Mouse (Mus musculus) heart, adult 9 months (tissue): ENCODE measurements at regions not wholly inside any gene's neighbourhood (a gene's known extent, or its start where the extent isn't known, plus 50 kb on each side); places are given as distances from the start of the nearest gene placed in this dataset.

Experiments
- DNase-seq, 2 experiments: peaks; one replicate each; pipeline ENCODE4 v3.0.0; 2022; ENCODE audit warnings: low spot score in 2 of 2

DNA sequence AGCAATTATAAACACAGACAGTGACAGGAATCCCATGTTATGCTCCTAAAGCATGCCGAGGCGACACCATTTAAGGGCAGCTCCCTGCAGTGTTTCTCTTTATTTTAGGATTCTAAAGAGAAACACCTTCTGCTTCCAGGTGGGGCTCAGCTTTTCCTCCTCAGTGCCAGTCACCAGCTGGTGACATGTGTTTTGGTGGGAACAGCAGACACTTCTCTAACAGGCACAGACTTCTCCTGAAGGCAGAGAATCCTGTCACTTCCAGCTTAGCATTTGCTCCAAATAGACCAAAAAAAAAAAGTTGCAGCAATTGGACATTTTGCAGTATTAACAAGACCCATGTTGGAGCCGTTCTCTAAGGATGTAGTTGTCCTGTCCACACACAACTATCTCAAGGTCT lies 115.6 kb upstream of the Cdh6 start:
- DNase-seq = no peak

DNA sequence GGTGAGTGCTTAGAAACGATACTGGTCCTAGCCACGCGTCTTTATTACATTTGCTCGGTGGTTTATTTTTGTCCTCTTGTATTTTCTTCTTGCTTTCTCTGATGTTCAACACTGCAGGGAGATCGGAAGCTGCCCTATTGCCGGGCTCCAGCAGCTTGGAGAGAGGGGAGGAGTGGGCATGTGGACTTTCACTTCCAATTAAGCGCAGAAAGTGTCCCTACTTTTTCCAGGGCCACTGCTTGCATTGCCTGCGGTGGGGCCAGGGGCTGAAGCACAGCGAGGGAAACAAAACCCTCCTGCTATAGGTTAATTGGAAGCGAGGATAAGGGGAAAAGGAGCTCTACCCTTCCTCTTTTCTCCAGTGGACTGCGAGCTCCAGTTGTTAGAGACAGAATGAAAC lies 114.4 kb upstream of the Cdh6 start:
- DNase-seq = no peak

DNA sequence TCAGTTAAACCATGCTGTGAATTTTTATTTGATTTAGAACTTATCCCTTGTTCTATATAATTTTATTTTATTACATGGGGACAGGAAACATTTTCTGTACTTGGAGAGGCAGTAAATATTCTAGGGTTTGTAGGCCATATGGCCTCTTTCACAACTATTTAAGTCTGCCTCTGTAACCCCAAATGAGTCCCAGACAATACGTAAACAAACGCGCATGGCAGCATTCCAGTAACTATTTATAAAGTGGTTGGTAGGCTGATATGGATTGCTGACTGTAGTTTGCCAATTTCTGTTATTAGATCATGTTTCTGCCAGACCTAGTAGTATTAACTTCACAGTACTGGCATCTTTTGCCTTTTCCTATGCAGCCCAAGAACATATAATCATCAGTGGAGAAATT lies 111.9 kb upstream of the Cdh6 start:
- DNase-seq = peak; percentile 24 to 56

DNA sequence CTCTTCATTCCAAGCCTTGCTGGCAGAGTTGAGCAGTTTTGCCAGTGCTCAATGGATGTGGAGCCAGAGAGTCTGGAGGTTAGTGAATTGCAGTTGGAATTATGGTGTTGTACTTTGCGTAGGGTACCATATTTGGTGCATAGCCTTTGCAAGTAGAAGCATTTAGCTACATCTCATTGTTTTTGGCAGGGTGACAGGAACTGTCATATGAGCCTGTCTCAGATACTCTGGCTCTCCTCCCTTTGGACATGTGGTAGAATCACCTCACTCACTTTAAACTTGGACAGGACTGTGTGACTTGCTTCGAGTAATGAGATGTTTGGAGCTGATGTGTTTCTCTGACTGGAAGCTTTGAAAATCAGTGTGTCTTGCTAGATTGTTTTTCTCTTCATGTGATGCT lies 110.7 kb upstream of the Cdh6 start:
- DNase-seq = peak; percentile 33 to 58

DNA sequence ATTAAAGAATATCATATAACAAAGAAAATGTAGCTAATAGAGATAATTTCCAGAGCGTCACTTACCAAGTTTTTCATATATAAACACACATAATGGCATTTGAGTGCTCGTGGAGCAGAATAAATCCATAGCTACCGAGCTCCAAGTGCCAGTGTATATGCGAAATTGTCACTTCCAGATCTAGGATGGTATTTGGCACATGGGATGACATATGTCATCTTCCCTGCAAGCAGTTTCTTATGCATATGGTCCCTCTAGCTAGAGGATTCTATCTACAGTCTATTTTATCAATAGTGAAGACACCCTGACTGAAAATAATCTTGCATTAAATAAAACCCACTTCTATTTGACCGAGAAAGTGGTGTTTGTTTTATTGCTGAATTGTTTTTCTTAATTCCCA lies 109.6 kb upstream of the Cdh6 start:
- DNase-seq = no peak

DNA sequence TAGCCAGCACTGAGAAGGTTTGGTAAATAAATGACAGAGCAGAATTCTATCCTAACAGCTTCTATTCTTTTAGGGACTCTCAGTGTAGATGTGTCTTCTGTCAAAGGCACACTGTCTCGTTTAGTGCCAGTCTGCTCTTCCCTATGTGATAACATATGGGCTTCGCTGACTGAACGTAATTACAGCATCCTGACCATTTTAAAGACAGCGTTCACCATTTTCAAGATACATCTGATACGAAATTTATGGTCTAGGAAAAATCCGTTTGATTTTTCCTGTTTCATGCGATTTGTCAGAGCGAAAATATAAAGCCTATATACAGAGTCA lies 103.4 kb upstream of the Cdh6 start:
- no peak for DNase-seq

DNA sequence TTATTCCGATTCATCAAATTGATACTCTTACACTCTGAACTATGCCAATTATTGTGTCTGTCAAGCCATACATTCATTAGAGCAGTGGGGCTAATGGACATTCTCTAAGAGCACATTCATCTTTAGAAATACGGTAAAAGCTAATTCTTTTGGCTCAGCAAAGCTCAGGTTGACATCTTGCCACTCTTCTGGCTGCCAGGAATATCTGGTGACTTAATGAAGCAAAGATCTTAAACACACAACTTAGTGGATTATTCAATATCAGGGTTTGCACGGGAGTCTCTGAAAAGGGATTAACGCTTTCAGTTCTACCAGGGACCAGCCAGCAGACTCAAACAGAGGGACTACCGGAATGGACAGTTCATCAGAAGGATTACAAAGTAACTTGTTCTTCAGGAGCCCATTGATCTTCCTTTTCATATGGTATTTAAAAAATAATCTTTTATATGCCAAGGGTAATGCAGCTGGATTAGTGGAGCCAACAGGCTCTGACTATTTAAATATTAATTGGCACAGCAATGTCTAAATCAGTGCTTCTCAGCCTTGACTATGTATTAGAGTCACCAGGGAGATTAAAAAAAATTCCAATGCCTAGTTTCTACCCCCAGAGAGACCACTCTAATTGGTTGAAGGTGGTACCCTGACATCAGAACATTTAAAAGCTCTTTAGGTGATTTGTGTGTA lies 102.9 kb upstream of the Cdh6 start:
- DNase-seq = no peak

DNA sequence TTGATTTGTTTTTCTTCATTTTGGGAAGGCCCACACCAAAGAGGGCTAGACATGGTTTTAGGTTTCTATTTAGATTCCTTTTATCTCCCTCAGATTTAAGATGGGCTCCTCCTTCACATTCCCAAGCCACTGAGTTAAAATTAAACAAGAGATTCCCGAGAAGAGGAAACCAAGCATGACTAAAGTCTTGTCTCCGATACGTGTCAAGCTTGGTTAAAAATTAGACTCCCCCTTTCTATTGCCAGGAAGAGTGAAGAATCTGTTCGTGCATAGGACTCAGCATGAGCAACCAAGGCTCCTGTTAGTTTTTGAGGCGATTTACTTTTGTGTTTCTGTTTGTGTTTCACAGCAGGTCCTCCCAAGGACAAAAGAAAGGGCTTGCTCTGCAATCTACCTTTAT lies 101.9 kb upstream of the Cdh6 start:
- no peak for DNase-seq

DNA sequence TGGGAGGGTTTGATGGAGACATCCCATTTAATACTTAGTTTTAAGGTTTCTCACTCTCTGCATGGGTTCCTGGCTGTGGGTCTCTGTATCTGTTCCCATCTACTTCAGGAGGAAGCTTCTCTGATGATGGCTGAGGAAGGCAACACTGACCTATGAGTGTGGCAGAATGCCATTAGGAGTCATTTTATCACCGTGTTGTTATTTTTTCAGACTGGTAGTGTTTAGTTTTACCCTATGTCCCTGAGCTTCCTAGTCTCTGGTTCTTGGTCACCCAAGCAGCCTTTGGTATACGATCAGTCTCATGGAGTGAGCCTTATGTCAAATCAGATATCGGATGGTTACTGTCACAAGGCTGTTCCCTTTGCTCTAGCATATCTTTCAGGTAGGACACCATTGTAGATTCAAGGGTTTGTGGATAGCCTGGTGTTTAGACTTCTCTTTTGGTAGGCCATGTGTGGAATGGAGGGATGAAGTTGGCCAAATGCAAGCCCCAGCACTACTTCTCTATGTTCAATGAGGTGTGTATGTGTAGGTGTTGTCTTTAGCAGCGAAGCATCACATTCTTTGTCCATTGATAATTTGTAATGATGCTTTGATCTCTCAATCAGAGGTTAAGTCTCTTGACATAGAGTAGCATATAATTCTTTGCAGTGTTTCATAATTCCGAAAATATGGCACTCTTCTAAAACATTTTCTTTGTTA lies 101.0 kb upstream of the Cdh6 start:
- no peak for DNase-seq

DNA sequence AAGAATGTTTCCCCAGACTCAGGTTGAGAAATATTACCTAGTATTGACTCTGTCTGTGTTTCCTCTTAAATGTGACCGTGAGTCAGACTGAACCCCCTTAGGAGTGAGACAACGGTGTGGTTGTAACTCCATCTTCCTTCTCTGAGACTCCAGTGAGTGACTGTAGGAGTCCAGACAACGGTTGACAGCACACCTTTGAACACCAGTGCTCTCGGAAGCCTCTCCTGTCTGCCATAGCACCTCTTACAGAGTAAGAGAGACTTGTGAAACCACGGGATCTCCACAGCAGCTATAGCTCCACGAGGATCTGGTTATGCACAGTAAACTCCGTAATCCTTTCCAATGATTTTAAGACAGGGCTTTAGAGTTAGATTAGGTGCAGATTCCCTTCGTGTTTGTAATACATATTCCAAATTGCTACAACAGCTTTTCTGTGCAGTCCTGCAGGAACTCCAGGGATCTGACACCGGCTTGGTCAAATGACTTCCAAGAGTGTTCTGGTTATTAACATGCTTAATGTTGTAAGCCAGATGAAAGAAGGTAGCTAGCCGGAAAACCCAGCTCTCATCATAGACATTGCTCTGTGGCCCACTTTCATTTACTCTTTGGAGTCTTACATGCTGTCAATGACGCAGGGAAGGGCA lies 72.7 kb upstream of the Cdh6 start:
- no peak for DNase-seq

DNA sequence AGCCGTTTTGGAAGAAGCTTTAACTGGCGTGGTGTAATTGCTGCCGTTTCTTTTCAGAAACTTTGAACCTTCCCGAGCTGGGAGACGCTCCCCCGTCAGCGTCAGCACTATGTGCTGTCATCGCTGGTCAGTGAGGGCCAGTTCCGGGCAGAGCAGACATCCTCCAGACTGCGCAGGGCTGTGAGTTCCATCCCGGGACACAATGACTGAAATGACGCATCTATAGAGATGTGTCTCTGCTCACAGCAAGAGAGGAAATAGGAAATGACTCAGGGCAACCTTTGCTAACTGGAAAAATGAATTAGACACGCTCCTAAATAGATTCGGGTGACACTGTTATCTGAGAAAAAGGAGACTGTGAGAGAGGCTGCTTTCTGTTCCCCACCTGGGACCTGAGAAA lies 70.8 kb upstream of the Cdh6 start:
- DNase-seq = no peak

DNA sequence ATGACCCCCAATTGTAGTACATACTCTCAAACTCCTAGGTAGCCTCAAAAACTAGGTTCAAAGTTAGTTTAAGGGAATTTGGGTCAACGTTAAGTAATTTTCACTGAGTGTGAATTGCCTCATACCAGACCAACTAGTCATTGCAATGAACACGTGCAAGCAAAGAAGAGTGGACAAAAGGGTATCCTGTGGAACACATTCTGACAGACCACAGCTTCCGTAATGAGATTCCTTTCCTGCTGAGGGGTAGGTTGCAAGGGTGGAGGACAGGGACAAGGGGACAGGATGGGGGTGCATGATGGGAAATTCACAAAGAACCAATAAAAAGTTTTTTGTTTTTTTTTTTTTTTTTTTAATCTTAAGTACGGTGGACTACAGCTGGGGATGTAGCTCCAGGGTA lies 70.1 kb upstream of the Cdh6 start:
- no peak for DNase-seq

DNA sequence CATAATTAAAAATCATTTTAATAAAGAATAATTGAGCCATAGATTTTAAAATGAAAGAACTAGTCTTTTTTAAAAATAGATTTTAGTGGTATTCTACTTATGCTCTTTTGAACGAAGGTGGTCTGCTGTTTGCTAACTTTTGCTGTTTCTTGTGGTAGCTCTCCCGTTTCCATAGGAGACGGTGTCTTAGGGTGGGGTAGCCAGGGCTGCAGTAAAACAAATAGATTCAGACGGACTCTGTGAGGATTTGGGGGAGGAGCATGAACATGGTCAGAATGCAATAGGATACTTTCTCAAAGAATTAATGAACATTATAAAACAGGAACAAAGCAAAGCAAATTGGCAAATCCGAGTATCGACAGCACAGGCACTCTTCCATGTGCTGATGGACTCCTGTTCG lies 67.5 kb upstream of the Cdh6 start:
- DNase-seq = no peak

DNA sequence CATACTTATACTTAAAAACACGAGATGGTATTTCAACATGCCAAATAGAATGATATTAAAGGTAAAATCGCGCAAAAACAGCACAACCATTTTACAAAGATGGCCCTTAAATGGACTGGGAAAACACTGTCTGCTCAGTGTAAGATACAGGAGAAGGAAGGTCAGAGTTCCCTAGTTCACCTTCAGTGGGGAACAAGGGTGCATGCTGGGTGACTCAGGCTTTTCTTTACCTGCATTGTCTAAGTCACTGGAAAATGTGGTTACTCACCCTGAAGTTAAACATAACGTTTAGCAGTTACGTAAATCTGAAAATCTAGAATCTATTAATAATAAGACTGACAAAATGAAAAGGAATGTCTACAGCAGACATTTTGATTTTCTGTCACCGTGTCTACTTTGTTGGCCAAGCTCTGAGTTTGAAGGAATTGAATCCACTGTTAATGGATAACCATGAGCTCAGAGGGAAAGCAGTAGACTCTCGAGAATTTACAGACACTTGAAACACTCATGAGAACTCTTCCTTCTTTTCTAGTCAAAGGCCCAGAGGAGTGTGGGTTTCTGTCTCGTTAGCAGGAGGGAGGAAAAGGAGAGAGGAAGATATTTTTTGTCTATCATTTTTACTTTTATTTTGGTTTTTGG lies 63.5 kb upstream of the Cdh6 start:
- no peak for DNase-seq

DNA sequence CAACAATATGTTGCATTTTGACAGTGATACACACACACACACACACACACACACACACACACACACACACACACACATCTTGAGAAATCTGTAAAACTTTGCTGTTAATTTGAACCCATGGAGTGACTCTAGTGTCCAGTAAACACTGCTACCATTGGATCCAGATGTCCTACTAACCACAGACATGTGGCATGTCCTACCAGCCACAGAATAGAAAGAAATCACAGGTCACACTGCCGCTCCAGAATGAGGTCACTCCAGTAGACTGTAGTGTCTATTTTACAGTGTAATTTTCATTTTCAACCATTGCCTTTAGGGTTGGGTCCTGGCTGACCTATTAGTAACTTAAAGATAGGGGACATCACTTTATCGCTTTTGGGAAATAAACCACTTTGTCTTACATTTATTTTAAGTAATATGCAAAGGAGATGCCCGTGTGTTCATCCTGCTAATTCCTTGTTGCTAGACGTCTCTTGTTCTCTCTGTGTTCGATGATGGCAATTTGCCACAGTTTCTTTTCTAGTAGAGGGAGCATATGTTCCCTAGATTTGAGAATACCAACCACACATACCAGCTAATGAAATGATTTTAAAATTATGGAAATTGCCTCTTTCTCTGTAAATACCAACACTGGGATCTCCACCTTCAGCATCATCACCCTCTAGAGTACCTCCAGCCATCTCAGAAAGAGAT lies 59.2 kb upstream of the Cdh6 start:
- DNase-seq = no peak

DNA sequence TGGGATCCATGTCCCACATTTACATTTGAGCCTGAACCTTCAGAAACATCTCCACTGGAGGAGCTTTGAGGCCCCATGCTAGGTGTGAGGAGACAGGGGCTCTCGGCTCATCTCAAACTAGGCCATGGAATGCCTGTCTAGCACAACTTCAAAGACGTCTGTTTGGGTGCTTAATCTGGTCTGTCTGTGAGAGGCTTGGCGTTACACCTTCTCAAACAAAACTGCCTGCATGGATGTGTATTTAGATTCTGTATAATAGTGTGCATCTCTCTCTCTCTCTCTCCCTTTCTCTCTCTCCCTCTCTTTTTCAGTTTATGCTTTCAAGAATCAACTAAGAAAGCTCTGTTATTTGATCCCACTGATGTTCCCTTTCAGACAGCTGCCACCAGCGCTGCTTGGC lies 58.1 kb upstream of the Cdh6 start:
- DNase-seq = no peak

DNA sequence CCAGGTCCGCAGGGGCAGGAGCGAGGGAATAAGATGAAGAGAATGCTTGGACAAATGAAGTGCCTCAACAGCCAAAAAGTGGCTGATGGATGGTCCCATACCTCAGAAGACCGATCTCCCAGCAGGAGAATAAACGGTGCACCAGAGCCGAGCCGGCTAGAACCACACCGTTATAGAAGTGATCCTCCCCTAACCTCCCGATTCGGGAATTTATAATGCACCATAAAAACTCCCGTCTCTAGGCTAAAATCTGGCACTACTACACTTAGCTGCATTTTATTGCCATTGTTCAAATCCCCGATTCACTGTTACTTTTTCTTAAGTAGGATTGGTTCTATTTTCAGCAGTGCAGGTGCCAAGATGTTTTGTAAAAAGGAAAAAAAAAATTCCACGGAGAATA lies 54.6 kb upstream of the Cdh6 start:
- no peak for DNase-seq
